Mouse (Mus musculus) adrenal gland, postnatal 25 days (tissue): ENCODE measurements around the gene Tekt4. TPM values are rescaled to one million over a fixed set of nuclear protein-coding genes. Genes with fewer than 3 reads are reported as not detected.
A peak's percentile ranks its signal among the peaks of the same experiment; 100 is the strongest.

ENCODE experiments used
- DNase-seq: peaks from one replicate; pipeline ENCODE4 v3.0.0; 2021; ENCODE audit warnings: mixed read lengths
- long read RNA-seq: library from polyadenylated mRNA; stranded (forward); transcript quantifications from one replicate; pipeline ENCODE4 v2.0.0, GENCODE M21; 2021
- total RNA-seq: library from RNA; stranded (reverse); gene quantifications from 2 replicates; pipeline ENCODE4 v1.2.3, GENCODE M21; 2021

The Tekt4 gene
- total RNA-seq: not detected in 2 replicates
- long read RNA-seq: 0 reads

GRCm38 (mm10) chr17:25454272-25454671, at the start of gene Tekt4:
TSS of gene Tekt4 (plus strand) at chr17:25454615.
- DNase-seq: no peak

- DNase-seq: peak; percentile 51
These were observed 49.1 kb upstream of the Tekt4 start for GRCm38 (mm10) chr17:25405224-25405895.

- peak; percentile 59 for DNase-seq
These were observed 48.4 kb upstream of the Tekt4 start for GRCm38 (mm10) chr17:25406011-25406441.

- DNase-seq: peak; percentile 50
These were observed 47.1 kb upstream of the Tekt4 start for GRCm38 (mm10) chr17:25407352-25407751.

- DNase-seq: no peak
These were observed 46.0 kb upstream of the Tekt4 start for GRCm38 (mm10) chr17:25408302-25408999.

DNA sequence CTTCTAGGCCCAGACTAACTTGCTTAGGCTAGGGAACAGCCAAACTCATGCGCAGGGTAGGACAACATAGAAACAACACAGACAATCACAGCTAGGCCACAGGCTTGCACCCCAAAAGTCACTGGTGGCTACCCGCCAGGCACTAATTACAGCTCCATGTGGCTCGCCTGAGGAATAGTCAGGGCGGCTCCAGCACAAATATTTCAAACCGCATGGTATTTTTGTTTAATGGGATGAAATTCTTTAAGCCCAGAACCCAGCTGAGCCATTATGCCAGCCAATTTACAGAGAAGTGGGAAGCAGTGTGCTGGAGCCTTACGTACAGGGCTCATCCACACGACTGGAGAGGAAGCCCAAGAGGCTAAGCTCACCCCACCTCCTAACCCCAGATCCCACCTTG, 44.8 kb upstream of the Tekt4 start:
- DNase-seq: no peak

DNA sequence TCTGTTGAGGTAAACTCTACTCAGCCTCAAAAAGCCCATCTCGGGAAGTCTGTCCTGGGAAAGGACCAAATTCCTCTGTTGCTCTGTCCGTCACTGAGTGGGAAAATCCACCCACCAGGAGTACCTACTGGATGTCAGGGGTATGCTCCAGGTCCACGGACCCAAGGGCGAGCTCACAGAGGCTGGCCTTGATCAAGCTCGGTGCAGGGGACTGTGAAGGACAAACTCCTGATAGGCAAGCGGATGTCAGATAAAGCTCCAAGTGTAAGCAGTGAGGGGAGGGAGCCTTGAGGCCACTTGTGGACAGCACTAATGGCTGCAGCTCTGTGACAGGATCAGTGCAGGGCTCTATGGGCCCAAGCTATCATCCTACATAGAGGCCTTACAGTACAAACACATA, 44.2 kb upstream of the Tekt4 start:
- no peak for DNase-seq

GRCm38 (mm10) chr17:25410786-25411185, 43.6 kb upstream of the Tekt4 start:
- DNase-seq: no peak

- no peak for DNase-seq
These were observed 43.2 kb upstream of the Tekt4 start for GRCm38 (mm10) chr17:25411251-25411650.

GRCm38 (mm10) chr17:25414209-25414608, 40.2 kb upstream of the Tekt4 start:
- DNase-seq: no peak

GRCm38 (mm10) chr17:25414917-25415316, 39.5 kb upstream of the Tekt4 start:
- no peak for DNase-seq

GRCm38 (mm10) chr17:25415421-25415913, 38.9 kb upstream of the Tekt4 start:
- DNase-seq: no peak

DNA sequence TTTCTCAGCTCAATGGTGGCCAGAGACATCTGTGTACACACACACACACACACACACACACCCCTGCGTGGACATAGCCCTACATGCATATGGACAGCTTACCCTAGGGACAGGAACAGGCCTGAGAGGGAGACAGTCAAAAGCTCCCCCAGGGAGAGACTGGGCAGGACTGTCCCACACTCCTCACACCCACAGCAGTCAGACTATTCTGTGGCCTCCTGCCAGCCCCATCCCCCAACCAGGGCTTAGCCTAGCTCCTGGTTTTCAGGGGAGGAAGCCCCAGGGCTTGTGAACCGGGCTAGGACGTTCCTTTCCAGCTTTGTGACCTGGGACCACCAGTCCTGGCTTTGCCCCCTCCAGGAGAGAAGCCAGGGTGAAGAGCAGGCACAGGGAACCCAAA, 38.2 kb upstream of the Tekt4 start:
- DNase-seq: peak; percentile 49

DNA sequence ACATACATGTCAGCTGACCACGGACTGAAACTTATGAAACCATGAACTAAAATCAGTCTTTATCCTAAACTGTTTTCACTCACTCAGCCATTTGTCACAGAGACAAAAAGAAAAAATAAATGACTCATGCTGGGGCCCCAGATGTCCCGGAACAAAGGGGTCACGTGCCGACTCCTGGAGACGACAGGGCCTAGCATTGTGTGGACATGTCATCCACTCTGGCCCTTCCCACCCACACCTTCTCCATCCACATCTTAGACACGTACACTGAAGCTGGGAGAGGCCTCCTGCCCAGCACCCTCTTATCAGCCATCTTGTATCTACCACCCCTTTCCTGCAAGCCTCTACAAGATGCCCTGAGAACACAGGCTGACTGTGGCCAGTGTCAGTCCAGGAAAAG, 36.4 kb upstream of the Tekt4 start:
- DNase-seq: no peak

GRCm38 (mm10) chr17:25418926-25419325, 35.5 kb upstream of the Tekt4 start:
- DNase-seq: no peak

DNA sequence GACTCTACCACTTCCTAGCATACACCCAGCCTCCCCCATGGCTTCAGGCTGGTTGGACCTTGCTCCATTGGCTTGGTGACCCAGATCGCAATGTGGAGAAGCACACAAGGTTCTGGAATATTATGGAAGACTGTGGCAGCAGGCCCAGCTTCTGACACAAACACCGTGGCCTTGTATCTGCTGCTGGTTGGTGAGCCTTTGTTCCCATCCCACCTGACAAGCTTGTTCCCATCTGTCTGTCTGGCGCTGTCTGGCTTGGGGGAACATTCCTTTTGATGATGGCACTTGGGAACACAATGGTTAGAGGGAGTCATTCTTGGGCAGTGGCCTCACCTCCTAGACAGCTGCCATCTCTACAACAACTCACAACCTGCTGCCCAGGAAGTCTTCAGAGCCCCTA, 33.4 kb upstream of the Tekt4 start:
- DNase-seq: no peak

DNA sequence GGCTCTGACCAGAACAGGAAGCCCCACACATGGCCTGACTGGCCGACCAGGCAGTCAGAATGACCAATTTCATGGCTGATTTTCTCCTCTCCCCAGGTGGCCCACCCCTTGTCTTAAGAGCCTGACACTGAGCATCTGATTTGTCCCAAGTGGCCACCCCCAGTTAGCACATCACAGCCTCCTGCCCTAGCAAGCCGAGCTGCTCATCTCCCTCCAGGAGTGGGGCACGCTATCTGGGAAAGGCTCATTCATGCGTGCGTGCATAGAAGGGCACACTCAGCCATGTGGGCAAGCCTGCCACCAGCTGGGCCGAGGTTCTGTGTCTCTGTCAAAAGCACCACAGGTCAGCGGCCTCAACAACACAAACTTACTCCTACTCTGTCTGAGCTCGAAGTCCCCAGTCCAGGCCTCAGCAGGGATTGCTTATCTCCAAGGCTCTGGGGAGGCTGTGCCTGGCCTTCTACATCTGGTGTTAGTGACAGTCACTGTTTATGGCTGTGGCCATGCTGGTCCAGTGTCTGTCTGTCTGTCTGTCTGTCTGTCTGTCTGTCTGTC, 29.8 kb upstream of the Tekt4 start:
- DNase-seq: no peak

GRCm38 (mm10) chr17:25425996-25426395, 28.4 kb upstream of the Tekt4 start:
- no peak for DNase-seq

DNA sequence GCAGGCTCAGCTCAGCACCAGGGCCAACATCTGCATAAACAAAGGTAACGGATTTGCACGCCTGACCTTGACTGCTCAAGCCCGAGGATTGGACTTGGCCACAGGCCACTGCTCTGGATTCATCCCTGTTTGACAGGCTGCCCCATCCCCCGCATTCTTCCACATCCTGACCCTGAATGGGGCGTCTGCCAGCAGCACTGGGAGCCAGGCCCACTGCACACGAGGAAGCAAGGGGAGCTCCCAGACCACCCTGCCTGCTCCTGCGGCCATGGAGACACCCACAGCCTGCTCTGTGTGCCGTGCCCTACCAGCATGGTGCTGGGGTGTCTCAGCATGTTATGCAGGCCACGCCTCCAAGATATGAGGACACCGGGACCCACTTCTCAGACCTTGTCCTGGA, 27.0 kb upstream of the Tekt4 start:
- DNase-seq: peak; percentile 82

- no peak for DNase-seq
These were observed 25.2 kb upstream of the Tekt4 start for GRCm38 (mm10) chr17:25429240-25429639.

GRCm38 (mm10) chr17:25429886-25430285, 24.5 kb upstream of the Tekt4 start:
- no peak for DNase-seq

DNA sequence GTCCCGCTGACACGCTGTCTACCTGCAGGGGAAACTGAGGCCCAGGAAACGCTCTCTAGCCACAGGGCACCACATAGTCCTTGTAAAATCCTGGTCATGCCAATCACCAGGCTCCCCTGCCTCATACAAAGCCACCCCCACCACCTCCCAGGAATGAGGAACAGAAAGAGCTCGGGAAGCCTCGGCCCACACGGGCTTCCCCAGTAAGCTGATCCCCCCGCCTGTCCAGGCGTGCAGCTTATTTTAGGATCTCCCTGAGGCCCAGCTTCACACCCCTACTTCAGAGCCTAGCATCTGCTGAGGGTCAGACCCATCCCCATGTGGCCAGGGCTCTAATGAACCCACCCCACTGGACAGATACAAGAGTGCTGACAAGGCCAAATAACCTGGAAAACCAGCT, 23.9 kb upstream of the Tekt4 start:
- DNase-seq: no peak

- DNase-seq: no peak
These were observed 21.8 kb upstream of the Tekt4 start for GRCm38 (mm10) chr17:25432433-25433181.
